Mouse (Mus musculus) macrophage (primary cell): ENCODE results near the gene Zfyve26. TPM values are rescaled to one million over a fixed set of nuclear protein-coding genes. Genes with fewer than 3 reads are reported as not detected.
A peak's percentile ranks its signal among the peaks of the same experiment; 100 is the strongest.
"Not testable (repeated sequence)": the region's sequence is repeated elsewhere in the genome, so short reads cannot be mapped to it uniquely, and the experiment has no call there.

Source experiments
- H3K27ac ChIP-seq: fragments of 350-480 bp; formaldehyde crosslinking; 2 replicates; pipeline ENCODE4 v1.9.0; 2021
- H3K36me3 ChIP-seq: fragments of 350-480 bp; formaldehyde crosslinking; 2 replicates; pipeline ENCODE4 v1.9.0; 2021; ENCODE audit errors: inconsistent target
- H3K4me3 ChIP-seq: fragments of 350-480 bp; formaldehyde crosslinking; 2 replicates; pipeline ENCODE4 v1.9.0; 2021; ENCODE audit errors: inconsistent target
- H3K79me2 ChIP-seq: fragments of 350-480 bp; formaldehyde crosslinking; 2 replicates; pipeline ENCODE4 v1.9.0; 2021; ENCODE audit errors: inconsistent target
- WGBS: methylation state at CpG from one replicate; pipeline ENCODE4 v1.1.7; 2026; ENCODE audit warnings: inconsistent platforms; ENCODE audit not compliant: missing documents; 5-methylcytosine and 5-hydroxymethylcytosine counted together
- polyA plus RNA-seq: library from polyadenylated mRNA; stranded (reverse); fragments of 250-400 nt; gene quantifications from 3 replicates; pipeline ENCODE4 v1.2.4, GENCODE M21; 2018; ENCODE audit warnings: inconsistent platforms

The Zfyve26 gene
- polyA plus RNA-seq, 1 experiment from 2014 or later = 21.9 TPM

GRCm38 (mm10) chr12:79235485-79236080, 60.5 kb downstream of the Zfyve26 start:
- Histone ChIP-seq H3K36me3 (peaks cover 84% of the 10 kb centered on the region), H3K4me3 (no peak overlapping the region), H3K27ac (no peak overlapping the region), H3K79me2 (no peaks in the 10 kb centered on the region)
- WGBS = 65% methylated on average over 11 of the region's 11 CpGs

GRCm38 (mm10) chr12:79217511-79217910, 78.6 kb downstream of the Zfyve26 start:
- H3K4me3 ChIP-seq = no peak overlapping the region
- WGBS = 85% methylated on average over 5 of the region's 5 CpGs
- H3K36me3 ChIP-seq = no peaks in the 10 kb centered on the region
- H3K79me2 ChIP-seq = no peaks in the 10 kb centered on the region
- H3K27ac ChIP-seq = no peak overlapping the region

- Histone ChIP-seq H3K79me2 (no peaks in the 10 kb centered on the region), H3K36me3 (no peaks in the 10 kb centered on the region), H3K27ac (no peak overlapping the region), H3K4me3 (no peak overlapping the region)
- 96% methylated on average over 8 of the region's 8 CpGs for WGBS
Measured at GRCm38 (mm10) chr12:79211447-79211846, 84.7 kb downstream of the Zfyve26 start.

GRCm38 (mm10) chr12:79208703-79209464, 87.2 kb downstream of the Zfyve26 start, which contains the start of gene Rdh12:
Rdh12 (plus strand) TSS chr12:79208914.
- no peak within 1 kb of the TSS for H3K27ac ChIP-seq
- H3K79me2 ChIP-seq = no peaks in the 10 kb centered on the region
- H3K4me3 ChIP-seq = peak within 1 kb of the TSS; percentile 16
- 2% methylated on average over 13 of the region's 13 CpGs for WGBS
- no peaks in the 10 kb centered on the region for H3K36me3 ChIP-seq

GRCm38 (mm10) chr12:79201882-79202281, 94.2 kb downstream of the Zfyve26 start:
- H3K79me2 ChIP-seq = no peaks in the 10 kb centered on the region
- H3K27ac ChIP-seq = no peak overlapping the region
- H3K36me3 ChIP-seq = no peaks in the 10 kb centered on the region
- no peak overlapping the region for H3K4me3 ChIP-seq
- 18% methylated on average over 3 of the region's 3 CpGs for WGBS

- 85% methylated on average over 5 of the region's 5 CpGs for WGBS
Measured at GRCm38 (mm10) chr12:79197105-79197504, 99.0 kb downstream of the Zfyve26 start.

GRCm38 (mm10) chr12:79193441-79193840, 102.7 kb downstream of the Zfyve26 start:
- no peak overlapping the region for H3K27ac ChIP-seq
- H3K36me3 ChIP-seq = peaks cover under 1% of the 10 kb centered on the region; the same call in 1 of the 2 replicates
- peaks cover 26% of the 10 kb centered on the region for H3K79me2 ChIP-seq
- no peak overlapping the region for H3K4me3 ChIP-seq
- 1% methylated on average over 3 of the region's 3 CpGs for WGBS

More at GRCm38 (mm10) chr12:79197105-79197504, 99.0 kb downstream of the Zfyve26 start:
- Histone ChIP-seq H3K79me2 (no peaks in the 10 kb centered on the region), H3K36me3 (no peaks in the 10 kb centered on the region), H3K27ac (no peak overlapping the region), H3K4me3 (no peak overlapping the region)

- Histone ChIP-seq H3K27ac (peak within 1 kb of the TSS; percentile 41), H3K4me3 (peak within 1 kb of the TSS; percentile 69), H3K79me2 (peaks cover 26% of the 10 kb centered on the region), H3K36me3 (peaks cover 13% of the 10 kb centered on the region; the same call in 1 of the 2 replicates)
- 74% methylated on average over 6 of the region's 6 CpGs for WGBS
Measured at GRCm38 (mm10) chr12:79192193-79192592, 103.9 kb downstream of the Zfyve26 start, which contains the start of gene Rdh11. Rdh11 (minus strand) TSS chr12:79192293.

GRCm38 (mm10) chr12:79191701-79192100, 104.4 kb downstream of the Zfyve26 start:
- 8% methylated on average over 14 of the region's 14 CpGs for WGBS
- H3K4me3 ChIP-seq = peak overlapping the region; percentile 69
- peak overlapping the region; percentile 41 for H3K27ac ChIP-seq
- peaks cover 18% of the 10 kb centered on the region for H3K36me3 ChIP-seq
- peaks cover 26% of the 10 kb centered on the region for H3K79me2 ChIP-seq

GRCm38 (mm10) chr12:79190931-79191673, 105.0 kb downstream of the Zfyve26 start:
- peaks cover 24% of the 10 kb centered on the region for H3K36me3 ChIP-seq
- H3K27ac ChIP-seq = peak overlapping the region; percentile 41
- peak overlapping the region; percentile 69 for H3K4me3 ChIP-seq
- H3K79me2 ChIP-seq = peaks cover 26% of the 10 kb centered on the region
- WGBS = 2% methylated on average over 18 of the region's 18 CpGs

- H3K4me3 ChIP-seq, H3K27ac ChIP-seq: not testable (repeated sequence)
- 93% methylated on average over 4 of the region's 6 CpGs for WGBS
- Histone ChIP-seq H3K36me3 (peaks cover 43% of the 10 kb centered on the region), H3K79me2 (peaks cover 14% of the 10 kb centered on the region)
Measured at GRCm38 (mm10) chr12:79185160-79185559, 110.9 kb downstream of the Zfyve26 start.

Other genes starting within 250 kb of the Zfyve26 start
- 9.8 to 11.4 TPM (median 10.7 TPM) in 3 replicates for gene Pigh, start 206.7 kb downstream of the Zfyve26 start, polyA plus RNA-seq
- gene Arg2, start 165.5 kb downstream of the Zfyve26 start, polyA plus RNA-seq = 0.67 to 0.85 TPM in 2 of 3 replicates, not detected in the other
- 93.6 to 122 TPM (median 107 TPM) in 3 replicates for gene Vti1b, start 123.6 kb downstream of the Zfyve26 start, polyA plus RNA-seq
- gene Rdh11, start 104.0 kb downstream of the Zfyve26 start, polyA plus RNA-seq = 15.3 to 17.6 TPM (median 16.1 TPM) in 3 replicates
- 0.07 to 0.20 TPM in 2 of 3 replicates, not detected in the other for gene Rdh12, start 87.4 kb downstream of the Zfyve26 start, polyA plus RNA-seq
- 0.41 to 1.3 TPM (median 1.3 TPM) in 3 replicates for gene Rad51b, start 978 bp upstream of the Zfyve26 start, polyA plus RNA-seq